Mouse (Mus musculus): ENCODE measurements around the gene Gpx3.
"Not testable (repeated sequence)": the region's sequence is repeated elsewhere in the genome, so short reads cannot be mapped to it uniquely, and the experiment has no call there.

Gpx3 gene

DNA sequence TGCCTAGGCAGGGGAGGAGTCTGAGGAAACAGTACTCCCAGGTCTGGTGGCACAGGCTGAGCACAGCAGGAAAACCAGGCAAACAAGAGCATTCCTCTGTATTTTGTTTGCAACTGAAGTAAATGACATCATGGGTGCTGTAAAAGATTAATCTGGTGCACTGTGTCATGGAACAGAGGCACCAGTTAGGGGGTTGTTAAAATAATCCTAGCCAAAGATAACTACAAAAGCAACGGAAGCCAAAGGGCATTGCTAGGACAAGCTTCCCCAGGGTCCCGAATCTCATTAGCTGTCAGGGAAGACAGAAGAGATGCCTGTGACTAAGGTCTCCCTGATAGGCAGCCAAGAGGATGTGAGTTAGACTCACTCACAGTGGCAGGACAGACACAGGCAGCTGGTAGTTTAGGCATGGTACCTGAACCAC, 21.2 kb upstream of the Gpx3 start:
- no peak for DNase-seq (ENCODE audit: low spot score)

DNA sequence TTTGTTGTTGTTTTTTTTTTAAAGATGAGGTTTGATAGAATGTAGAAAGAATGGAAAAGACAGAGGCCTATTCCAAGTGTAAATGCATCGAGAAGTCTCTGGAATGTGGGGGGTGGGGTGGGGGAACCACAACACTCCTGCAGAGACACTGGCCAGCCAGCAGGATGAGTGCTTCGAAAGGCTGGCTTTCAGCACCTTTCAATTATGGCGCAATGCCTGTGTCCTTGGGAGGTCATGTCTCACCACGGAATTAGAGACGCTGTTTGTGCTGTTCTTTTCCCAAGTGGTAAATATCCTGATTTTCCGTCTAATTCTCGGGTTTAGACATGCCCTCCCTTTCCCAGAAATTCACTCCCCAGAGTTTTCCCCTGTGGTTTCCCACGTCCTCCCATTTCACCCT, 19.6 kb upstream of the Gpx3 start:
- DNase-seq (ENCODE audit: low spot score) = no peak

DNA sequence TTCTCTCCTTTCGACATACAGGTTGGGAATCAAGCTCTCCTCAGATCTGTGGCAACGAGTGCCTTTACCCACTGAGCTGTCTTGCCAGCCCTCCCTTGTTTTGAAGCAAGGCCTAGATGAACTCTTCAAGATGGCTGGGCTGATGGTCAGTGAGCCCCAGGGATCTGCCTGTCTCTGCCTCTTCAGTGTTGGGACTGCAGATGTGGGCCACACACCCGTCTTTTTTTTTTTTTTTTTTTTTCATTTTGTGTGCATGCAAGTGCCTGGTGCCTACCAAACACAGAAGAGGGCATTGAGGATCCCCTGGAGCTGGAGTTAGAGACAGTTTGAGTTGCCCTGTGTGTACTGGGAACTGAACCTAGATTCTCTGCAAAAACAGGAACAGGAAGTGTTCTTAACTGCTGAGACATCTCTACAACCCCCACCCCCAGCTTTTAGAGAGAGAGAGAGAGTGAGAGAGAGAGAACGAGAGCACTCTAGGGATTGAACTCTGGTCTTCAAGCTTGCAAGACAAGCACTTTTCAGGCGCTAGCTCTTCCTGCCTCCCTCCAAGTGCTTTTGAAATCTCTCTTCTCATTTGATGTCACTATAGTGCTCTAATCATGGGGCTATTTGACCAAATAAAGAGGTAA, 17.9 kb upstream of the Gpx3 start:
- no peak for DNase-seq (ENCODE audit: low spot score)

DNA sequence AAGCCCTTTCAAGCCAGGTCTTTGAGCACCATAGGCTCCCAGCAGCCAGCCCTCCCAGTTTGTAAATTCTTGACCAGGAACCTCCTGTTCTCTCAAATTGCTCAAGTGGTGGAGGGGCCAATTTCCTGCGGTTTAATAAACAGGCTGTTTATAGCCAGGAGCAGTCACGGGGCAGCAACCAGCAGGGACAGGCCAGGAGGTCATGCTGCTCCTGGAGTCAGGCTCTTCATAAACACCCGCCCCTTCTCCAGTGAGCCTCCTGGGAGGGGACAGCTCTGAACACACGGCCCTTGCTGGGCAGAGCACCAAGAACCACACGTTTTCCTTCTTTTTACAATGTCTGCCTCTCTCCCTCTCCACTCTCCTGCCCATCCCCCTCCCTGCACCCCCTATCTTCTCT, 17.3 kb upstream of the Gpx3 start:
- DNase-seq (ENCODE audit: low spot score) = no peak

DNA sequence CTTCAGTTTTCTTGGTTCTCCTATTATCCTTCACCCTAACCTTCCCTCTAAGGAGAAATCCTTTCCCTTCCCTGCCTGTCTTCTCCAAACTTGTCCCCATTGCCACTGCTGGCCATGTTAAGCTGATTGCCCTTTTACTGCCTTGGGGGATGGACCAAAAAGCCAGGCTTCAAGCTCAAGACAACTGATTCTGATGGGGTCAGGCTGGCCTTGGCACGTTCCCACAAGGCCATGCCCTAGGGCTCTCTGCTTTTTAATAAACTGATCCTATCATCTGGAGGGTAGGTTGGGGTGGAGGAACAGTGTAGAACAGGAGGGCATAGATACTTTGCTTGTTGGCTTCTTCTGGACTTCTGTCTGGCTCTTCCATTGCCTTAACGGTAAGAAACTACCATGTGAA, 16.8 kb upstream of the Gpx3 start:
- DNase-seq (ENCODE audit: low spot score) = no peak

DNA sequence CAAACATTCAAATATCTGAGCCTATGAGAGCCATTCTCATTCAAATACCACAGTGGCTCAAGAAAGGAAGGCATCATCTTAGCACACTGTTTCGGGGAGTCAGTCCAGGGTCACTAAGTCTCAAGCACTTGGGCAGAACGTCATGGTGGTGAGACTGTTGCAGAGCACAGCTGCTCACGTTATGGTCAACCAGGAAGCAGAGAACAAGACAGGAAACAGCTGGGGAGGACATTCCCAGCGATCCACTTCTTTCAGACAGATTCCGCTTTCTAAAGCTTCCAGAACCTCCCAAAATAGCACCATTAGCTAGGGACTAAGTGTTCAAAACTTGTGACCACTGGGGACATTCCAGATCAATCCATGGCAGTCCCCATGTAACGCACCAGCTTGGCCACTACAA, 14.3 kb upstream of the Gpx3 start:
- DNase-seq (ENCODE audit: low spot score) = no peak

DNA sequence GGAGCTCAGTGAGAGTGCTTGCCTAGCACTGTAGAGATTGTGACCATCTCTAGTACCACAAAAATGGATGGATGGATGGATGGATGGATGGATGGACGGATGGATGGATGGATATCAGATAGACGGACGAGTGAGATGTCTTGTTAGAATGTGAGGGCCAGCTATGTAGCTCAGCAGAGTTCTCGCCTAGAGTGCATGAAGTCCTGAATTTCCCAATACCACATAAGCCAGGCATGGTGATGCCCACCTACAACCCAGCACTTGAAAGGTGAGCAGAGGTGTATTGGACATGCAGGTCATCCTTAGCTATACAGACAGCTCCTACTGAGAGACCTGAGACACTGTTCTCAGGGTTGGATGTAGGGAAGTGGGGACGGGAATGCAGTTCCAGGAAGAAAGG, 10.9 kb upstream of the Gpx3 start:
- no peak for DNase-seq (ENCODE audit: low spot score)

DNA sequence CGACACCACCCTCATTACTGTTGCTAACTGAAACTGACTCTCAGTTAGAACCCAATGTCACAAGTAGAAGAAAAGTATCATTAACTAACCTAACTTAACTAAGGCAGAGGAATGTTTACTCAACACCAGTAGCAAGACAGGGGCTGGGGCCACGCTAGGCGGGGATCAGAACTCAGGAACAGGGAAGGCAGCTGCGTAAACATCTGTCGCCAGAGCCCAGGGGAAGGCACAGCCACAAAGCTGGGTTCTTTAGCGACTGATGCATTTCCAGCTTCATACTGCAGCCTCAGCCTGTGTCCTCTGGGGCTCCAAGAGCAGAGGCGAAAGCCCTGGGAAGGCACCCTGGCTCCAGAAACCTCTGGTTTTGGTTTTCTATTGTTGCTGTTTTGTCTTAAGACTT, 10.2 kb upstream of the Gpx3 start:
- no peak for DNase-seq (ENCODE audit: low spot score)

DNA sequence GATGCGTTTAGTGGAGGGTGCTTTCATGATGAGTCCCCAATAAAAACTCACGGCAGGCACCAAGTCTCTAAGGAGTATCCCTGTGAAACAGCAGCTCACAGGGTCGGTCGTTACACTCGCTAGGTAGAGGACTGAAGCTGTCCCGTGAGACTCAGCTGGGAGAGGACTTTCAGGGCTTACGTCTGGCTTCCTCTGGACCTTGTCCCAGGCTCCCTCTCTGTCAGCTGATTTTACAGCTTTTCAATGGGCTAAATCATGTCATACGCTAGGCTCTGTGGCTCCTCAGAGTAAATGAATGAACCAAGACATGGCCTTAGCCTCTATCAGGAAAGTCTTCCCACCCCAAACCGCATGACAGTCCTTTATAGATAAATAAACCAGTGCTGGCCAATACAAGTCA, 7.7 kb upstream of the Gpx3 start:
- DNase-seq (ENCODE audit: low spot score) = no peak

DNA sequence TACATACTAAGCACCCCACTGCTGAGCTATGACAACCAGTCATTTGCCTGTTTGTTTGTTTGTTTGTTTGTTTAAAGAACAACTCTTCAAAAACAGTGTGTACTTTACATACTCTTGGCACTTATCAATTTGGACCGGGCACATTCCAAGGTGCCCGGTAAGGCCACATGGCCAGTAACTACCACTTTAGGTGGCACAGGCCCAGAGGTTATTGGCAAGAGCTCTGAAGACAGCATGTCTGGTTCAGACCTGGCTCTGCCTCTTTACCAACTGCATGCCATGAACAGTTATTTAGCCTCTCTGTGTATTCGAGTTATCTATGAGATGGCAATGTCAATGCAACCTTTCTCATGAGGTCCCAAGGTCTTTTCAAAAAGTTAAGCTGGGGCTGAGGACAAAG, 5.6 kb upstream of the Gpx3 start:
- DNase-seq (ENCODE audit: low spot score) = not testable (repeated sequence)

DNA sequence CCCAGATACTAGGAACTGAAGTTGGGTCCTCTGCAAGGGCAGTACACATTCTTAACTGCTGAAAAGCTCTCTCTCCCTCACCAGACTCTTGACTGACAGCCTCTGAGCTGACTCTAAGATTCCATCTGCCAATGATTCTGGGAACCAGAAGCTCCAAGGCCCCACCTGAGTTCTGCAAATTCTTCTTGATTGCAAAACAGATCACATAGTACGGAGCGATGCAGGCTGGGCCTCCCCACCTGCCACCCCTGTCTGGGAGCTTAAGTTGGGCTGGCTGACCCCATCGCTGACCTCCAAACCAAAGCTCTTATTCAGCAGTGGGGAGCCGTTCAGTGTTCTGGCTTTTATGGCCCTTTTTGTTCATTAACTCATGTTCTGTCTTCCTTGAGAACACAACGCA, 4.8 kb upstream of the Gpx3 start:
- no peak for DNase-seq (ENCODE audit: low spot score)

DNA sequence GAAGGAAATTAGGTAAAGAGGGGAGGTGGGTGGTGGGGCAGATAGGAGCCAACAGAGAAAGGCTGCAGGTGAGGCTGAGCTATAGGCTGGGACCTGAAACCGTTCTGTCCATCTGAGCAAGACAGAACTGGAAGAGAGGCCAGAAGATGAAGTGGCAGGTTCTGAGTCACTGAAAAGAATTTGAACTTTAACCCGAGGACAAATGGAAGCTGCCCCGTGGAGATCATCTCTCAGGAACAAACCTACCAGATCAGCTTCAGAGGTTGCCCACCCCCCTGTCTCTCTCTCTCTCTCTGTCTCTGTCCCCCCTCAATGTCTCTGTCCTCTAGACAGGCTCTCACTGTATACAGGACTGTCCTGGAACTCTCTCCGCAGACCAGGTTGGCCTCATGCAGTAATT, 2.6 kb upstream of the Gpx3 start:
- DNase-seq (ENCODE audit: low spot score) = no peak

DNA sequence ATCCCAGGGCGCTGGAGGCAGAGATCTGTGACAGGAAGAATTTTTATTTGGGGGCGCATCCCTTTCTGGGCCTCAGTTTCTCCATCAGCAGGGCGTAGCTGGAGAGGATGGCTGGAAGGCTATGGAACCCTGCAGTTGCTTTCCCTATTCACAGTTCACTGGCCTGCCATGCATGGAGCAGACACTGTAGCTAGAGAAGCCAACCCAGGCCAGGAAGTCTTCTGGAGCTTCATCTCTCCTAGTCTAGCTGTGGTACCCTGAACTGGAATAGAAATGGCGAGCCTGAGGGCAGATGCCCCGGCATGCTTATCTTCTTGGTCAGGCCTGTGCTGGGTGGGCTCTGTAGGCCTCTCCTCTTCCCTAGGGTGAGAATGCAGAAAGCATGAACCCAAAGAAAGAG, 1.1 kb downstream of the Gpx3 start:
- DNase-seq (ENCODE audit: low spot score) = no peak

DNA sequence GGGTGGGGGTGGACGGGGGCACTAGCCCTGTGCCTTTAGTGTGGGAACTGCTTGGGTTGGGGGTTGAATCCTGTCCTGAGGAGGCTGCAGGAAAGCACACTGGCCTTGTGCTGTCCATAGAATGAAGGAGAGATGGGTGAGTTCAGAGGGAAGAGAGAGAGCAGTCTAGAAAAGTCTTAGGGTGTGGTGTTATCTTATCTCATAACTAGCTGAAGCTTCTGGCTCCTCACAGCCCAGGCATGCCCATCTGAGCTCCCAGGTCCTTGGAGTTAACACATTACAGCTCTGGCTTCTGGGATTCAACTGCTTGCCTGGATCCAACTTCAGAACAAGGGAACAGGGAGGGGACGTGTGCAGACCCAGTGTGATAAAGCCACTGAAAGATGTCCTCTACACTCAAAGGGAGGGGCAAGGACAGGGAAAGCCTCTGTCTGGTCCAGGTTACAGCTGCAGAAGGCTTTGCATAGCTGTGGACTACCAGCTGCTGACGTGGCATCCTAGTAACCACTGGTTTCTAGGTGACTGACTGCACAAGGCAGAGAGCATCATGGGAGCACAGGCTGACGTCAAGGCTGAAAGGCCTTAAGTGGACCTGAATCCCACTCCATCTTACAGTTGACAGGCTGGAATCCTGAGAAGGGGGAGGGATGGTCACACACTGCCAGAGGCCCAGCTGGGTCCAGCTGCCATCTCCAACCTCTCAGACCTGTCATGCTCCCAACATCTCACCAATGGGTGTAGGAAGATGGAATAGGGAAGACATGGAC, 1.9 kb downstream of the Gpx3 start:
- DNase-seq (ENCODE audit: low spot score) = no peak

DNA sequence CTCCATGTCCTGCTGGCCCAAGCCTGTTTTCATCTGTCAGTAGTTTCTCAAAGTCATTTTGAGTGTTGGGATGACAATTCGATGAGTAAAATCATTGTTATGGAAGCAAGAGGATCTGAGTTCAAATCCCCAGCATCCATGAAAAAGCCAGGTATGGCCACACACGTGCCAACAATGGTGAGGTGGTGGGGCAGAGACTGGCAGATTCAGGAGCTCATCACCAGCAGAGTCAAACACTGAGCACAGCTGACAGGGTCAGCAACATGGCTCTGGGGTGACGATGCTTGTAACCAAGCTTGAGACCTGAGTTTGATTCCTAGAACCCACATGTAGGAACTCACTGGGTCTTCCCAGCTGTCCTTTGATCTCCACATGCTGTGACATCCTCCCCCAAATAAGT, 2.8 kb downstream of the Gpx3 start:
- DNase-seq (ENCODE audit: low spot score) = no peak

DNA sequence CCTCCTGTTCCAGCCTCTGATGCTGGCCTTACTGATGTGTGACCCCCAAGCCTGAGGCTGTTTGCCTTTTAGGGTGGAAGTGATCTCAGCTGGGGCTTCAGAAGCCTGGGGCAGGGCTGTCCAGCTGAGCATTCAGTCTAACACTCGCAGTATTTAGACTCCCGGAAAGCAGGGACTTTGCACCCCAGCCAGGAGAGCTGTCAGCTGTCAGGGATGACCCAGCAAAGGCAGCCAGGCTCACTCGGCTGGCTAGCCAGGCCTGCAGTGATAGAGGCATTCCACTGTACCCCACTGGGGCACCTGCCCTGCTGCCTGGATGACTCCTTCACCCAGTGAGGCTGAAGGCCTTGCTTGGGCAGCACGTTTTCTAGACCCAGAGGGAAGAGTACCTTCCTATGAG, 3.7 kb downstream of the Gpx3 start:
- no peak for DNase-seq (ENCODE audit: low spot score)

DNA sequence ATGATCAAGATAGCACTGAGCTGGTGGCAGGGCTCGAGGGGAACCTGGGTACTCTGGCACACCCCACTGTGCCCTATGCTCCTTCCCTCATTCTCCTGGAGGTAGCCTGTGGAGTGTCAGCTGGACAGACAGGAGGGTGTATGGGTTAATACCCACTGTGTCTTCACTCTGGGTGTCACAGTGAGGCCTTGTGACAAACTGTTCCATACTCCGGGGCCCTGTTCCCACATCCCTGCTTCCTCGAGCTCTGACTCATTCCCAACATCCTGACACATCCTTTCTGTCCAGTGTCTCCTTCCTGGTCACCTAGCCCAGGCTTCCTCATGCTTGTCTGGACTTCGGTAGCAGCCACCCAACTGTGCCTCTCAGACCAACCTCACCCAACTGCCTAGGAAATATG, 4.2 kb downstream of the Gpx3 start:
- no peak for DNase-seq (ENCODE audit: low spot score)

DNA sequence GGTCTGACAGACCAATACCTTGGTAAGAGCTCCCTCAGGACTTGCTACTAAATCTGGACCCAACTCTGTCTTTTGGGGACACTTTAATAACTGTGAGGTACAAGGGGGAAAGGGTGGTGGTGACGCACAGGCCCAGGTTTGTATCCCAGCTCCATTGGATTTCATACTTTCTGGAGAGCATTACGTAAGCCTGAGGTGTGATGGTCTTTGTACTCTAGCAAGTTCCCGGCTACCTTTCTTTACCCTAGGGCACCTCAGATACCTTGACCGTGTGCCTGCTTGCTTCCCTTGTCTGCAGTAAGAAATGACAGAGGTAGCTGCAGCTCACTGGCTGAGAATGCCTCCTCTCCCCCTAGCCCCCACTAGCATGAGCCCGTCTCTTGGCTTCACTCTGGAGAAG, 5.0 kb downstream of the Gpx3 start:
- DNase-seq (ENCODE audit: low spot score) = no peak

DNA sequence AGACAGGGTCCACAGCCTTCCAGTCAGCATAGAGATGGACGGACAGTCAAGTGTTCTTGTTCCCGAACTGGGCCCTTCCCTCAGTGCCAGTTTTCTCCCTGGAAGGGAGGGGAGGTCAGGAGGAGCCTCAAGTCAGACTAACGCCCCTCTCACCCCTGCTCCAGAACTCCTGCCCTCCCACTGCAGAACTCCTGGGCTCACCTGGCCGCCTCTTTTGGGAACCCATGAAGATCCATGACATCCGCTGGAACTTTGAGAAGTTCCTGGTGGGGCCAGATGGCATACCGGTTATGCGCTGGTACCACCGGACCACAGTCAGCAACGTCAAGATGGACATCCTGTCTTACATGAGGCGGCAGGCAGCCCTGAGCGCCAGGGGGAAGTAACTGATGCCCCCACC, 7.0 kb downstream of the Gpx3 start:
- DNase-seq (ENCODE audit: low spot score) = no peak

DNA sequence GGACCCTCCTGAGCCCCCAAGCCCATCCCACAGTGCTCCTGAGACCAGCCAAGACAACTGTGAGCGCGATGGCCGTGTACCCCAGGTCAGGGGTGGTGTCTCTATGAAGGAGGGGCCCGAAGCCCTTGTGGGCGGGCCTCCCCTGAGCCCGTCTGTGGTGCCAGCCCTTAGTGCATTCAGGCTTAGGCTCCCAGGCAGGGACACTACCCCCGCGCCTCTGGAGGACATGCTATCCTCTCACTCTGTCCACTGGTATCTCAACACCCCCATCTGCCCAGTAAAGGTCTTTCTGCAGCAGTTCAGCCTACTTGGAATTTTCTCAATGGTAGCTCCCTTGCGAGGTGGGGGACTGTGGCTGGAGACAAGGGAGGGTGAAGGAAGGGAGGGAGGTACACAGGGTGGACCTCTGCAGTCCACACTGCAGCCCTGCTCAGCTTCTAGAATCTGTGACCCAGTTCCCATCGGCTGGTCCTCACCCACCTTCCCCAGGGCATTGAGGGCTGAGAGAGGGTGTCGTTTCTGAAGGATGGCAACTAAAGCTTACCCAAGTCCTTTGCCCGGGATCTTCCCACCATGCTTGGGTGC, 7.9 kb downstream of the Gpx3 start:
- no peak for DNase-seq (ENCODE audit: low spot score)

DNA sequence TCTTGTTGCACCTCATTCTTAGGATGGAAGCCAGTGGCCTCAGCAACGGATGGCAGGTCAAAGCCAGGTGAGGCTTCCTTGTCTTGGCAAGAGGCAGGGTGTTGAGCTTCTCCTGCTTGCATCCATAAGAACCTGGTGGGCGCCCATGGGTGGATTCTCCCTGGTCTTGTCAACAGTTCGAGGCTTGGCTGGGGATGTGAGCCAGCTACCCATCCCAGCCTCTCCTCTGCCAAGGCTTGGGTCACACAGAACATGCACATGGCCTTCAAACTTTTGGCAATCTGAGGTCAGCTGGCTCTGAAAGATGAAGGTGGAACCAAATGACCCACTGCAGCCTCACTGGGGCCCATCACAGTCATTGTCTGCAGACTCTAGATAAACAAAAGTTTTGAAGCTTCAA, 8.9 kb downstream of the Gpx3 start:
- DNase-seq (ENCODE audit: low spot score) = no peak

DNA sequence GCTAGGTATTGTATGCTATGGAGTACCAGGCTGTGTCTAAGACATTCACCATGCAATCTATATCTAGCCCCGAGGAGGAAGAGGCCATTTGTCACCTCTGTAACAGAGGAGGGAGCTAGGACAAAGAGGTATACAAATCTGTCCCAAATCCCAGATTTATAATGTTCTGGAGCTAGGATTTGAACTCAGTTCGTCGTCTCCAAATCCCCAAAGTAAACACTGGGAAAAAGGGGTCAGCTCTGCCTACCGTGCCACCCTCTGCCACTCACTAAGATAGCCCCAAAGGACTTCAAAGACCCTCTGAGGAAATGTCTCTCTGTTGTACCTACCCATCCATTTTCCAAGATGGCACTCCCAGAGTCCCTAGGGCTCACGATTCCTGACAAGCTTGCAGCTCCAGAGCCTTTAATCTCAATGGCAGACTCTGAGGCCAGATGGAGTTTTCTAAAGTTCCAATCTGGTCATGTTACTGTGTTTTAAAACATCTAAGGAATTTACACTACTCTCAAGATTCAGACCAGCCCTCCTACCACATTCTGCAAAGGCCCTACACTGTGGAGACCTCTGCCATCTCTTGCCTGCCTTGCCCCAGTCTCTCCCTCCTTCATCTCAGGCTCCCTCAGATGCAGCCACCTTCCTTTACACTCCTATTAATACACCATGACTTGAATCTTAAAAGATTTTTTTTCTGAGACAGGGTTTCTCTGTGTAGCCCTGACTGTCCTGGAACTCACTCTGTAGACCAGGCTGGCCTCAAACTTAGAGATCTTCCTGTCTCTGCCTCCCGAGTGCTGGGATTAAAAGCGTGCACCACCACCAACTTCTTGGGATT, 9.6 kb downstream of the Gpx3 start:
- DNase-seq (ENCODE audit: low spot score) = no peak
